16 mouse cellular contexts compared by ENCODE assay signal in genomic region chr11:116567531-116567930, GRCm38 (mm10). TPM values are rescaled to one million over a fixed set of nuclear protein-coding genes. Genes with fewer than 3 reads are reported as not detected.
"Had no signal": no experiment of that assay in that cellular context is flagged by ENCODE, and none has a peak within 500 bp of the region (broad histone marks: within the 10 kb centered on the region; RNA-seq: fewer than 3 reads in every experiment).

No protein-coding gene starts in this region.

- H3K36me3 ChIP-seq: neural tube, embryonic 15.5 days had no signal

- H3K9ac ChIP-seq: limb, embryonic 15.5 days; liver, embryonic 14.5 days; neural tube, embryonic 15.5 days had no signal

- H3K4me2 ChIP-seq: limb, embryonic 15.5 days; neural tube, embryonic 15.5 days had no signal

- H3K27ac ChIP-seq: limb, embryonic 15.5 days; liver, embryonic 14.5 days; midbrain, embryonic 10.5 days; neural tube, embryonic 15.5 days; stomach, postnatal 0 days had no signal

- DNase-seq: kidney, postnatal 25 days; layer of hippocampus, postnatal 36 days; lung, adult 18-20 months; midbrain, embryonic 14.5 days; right cerebral cortex, adult 18-20 months; right cerebral cortex, postnatal 25 days; thymus, postnatal 4 days had no signal

- H3K27me3 ChIP-seq: limb, embryonic 15.5 days; neural tube, embryonic 15.5 days had no signal

- H3K4me3 ChIP-seq: limb, embryonic 15.5 days; midbrain, embryonic 10.5 days; myocyte; neural tube, embryonic 15.5 days had no signal

- H3K9me3 ChIP-seq: limb, embryonic 15.5 days; midbrain, embryonic 10.5 days; neural tube, embryonic 15.5 days had no signal

RNA-seq across cellular contexts. Expression of gene Aanat, which starts 18.7 kb away (rescaled TPM):
- polyA plus RNA-seq: kidney, embryonic 16.5 days; limb, embryonic 15.5 days; liver, embryonic 14.5 days; lung, embryonic 16.5 days; midbrain, embryonic 10.5 days; myocyte; neural tube, embryonic 11.5 days; stomach, postnatal 0 days had no signal
